Mouse (Mus musculus): ENCODE results near the gene Hnf4a.

GRCm38 (mm10) chr2:163595119-163595518, 88.5 kb downstream of the Hnf4a start:
- TF ChIP-seq ELF1 (IDR thresholded peaks at IDR 0.05; ENCODE audit: low read depth, low read length) (no peak), USF1 (IDR thresholded peaks at IDR 0.05; ENCODE audit: low read depth, low read length) (no peak), MYC (IDR thresholded peaks at IDR 0.05; ENCODE audit: low read depth, low read length) (no peak), CTCF (conservative IDR thresholded peaks at IDR 0.05 in 1 of 2, IDR thresholded peaks at IDR 0.05 in 1 of 2; ENCODE audit: low read depth in 2 of 2, low read length in 2 of 2) (no peak), SIN3A (IDR thresholded peaks at IDR 0.05; ENCODE audit: low read length) (no peak), USF2 (conservative IDR thresholded peaks at IDR 0.05; ENCODE audit: low read depth, low read length) (no peak), UBTF (IDR thresholded peaks at IDR 0.05; ENCODE audit: low read depth, low read length) (no peak), MAFK (IDR thresholded peaks at IDR 0.05; ENCODE audit: insufficient replicate concordance, low read length) (no peak), KAT2A (IDR thresholded peaks at IDR 0.05; ENCODE audit: insufficient replicate concordance, low read length) (no peak), ZKSCAN1 (IDR thresholded peaks at IDR 0.05; ENCODE audit: borderline replicate concordance, low read depth, low read length) (no peak), MAX (IDR thresholded peaks at IDR 0.05; ENCODE audit: low read length) (no peak), POLR2A (IDR thresholded peaks at IDR 0.05; ENCODE audit: low read depth, low read length) (no peak), TBP (conservative IDR thresholded peaks at IDR 0.05; ENCODE audit: low read depth, low read length) (no peak)
